Mouse (Mus musculus) spleen, adult 2 months (tissue): ENCODE results near the gene Adgrf3.

Experiments used
- CTCF ChIP-seq: fragments of 200-500 bp; IDR thresholded peaks from 2 replicates; pipeline ENCODE4 v1.5.1; 2011; ENCODE audit warnings: mild to moderate bottlenecking, inconsistent platforms; ENCODE audit not compliant: insufficient read depth, insufficient read length, insufficient replicate concordance; ENCODE audit errors: extremely low read depth
- POLR2A ChIP-seq: fragments of 200-500 bp; IDR thresholded peaks from 2 replicates; pipeline ENCODE4 v1.6.1; 2011; ENCODE audit warnings: low read depth, low read length, inconsistent platforms

GRCm38 (mm10) chr5:30195340-30195739 is 10.2 kb downstream of the Adgrf3 start:
- TF ChIP-seq CTCF (no peak), POLR2A (no peak)
